Mouse (Mus musculus) thymus, postnatal 25 days (tissue): ENCODE data around the gene Rbms3.

ENCODE experiments used
- DNase-seq: peaks from one replicate; pipeline ENCODE4 v3.0.0; 2022

Gene Rbms3

DNA sequence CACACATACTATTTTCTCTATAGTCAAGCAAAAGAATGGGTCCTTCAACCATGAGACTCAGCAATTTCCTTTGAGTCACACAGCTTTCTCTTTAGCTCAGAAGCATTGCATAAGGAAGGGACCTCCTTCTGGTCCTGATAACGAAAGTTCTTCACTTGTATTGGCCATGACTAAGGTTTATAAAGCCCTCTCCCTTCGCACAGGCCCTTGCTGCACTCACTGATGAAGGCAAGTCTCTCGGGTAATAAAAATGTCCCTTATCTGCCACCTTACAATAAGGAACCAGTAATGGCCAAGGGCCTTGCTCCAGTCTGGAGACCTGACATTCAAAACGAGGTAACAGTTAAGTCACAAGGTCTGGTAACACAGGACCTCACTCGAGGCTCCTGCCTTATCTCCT, 905.1 kb downstream of the Rbms3 start:
- no peak for DNase-seq

DNA sequence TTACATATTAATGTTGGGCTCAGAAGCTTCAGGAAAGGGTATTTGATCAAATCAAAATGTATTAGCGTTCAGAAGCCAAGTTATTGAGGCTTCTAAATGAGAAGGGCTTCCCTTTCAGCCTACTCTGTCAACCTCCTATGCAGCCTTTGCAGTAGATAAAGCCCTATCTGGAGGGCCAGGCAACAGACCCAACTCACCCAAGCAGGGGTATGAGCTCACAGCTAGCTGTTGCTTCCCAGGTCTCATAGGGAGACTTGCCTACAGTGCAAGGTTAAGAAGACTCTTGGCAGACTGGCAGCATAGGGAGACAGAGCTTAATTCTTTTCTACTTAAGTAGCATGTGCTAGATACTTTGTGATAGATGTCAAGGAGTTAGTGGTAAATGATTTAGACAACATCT, 926.6 kb downstream of the Rbms3 start:
- DNase-seq: no peak

DNA sequence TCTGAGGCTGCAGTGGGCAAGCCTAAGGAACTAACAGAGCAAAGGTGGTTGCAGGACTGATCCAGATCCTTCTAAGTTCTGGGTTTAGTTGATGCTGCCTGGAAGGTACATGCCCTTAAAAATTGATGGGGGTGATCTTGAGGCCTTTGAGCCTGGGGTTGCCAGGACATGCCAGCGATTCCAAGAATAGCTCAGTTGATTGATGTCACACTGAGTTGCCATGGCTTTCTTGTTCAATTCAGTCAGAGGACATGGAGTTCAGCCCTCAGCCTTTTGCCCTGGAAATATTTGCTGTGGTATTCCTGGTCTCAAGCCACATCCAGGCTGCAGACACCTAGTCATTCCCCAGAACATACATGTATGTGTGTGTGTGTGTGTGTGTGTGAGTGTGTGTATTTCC, 927.1 kb downstream of the Rbms3 start:
- no peak for DNase-seq

DNA sequence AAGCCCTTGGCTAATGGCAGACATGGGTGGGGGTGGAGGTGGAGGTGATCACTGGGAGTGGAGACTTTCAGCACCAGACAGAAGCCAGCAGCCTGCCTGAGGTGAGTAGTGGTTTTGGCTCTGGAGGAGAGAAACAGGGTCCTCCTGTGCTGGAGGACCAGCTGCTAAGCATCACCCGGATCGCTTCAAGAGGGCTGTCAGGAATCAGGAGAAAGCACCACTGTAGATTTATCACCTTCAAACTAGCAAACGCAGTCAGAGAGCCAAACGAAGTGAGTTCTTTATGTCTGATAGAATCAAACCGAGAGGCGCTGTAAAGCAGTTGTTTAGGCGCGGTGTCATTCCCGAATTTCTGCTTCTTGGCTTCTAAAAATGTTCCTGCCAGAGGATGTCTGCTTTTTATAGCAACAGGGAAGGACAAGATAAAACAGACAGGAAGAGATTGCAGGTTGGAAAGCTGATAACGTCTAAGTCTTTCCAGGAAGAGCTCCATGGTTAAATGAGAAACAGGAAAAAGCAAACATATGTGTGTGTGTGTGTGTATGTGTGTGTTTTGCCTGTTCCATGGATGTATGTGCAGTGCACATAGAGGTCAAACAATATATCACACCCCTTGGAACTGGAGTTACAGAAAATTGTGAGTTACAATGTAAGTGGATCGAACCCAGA, 928.1 kb downstream of the Rbms3 start:
- DNase-seq: no peak

GRCm38 (mm10) chr9:116688615-116689014, 941.1 kb downstream of the Rbms3 start:
- no peak for DNase-seq

GRCm38 (mm10) chr9:116677142-116677541, 952.6 kb downstream of the Rbms3 start:
- no peak for DNase-seq

- DNase-seq: no peak
These were observed 953.3 kb downstream of the Rbms3 start for GRCm38 (mm10) chr9:116676445-116676844.

GRCm38 (mm10) chr9:116674191-116674590, 955.5 kb downstream of the Rbms3 start:
- no peak for DNase-seq

GRCm38 (mm10) chr9:116661026-116661425, 968.7 kb downstream of the Rbms3 start:
- DNase-seq: no peak

- DNase-seq: no peak
These were observed 969.8 kb downstream of the Rbms3 start for GRCm38 (mm10) chr9:116659936-116660335.

GRCm38 (mm10) chr9:116657141-116657540, 972.6 kb downstream of the Rbms3 start:
- DNase-seq: no peak

- DNase-seq: no peak
These were observed 978.3 kb downstream of the Rbms3 start for GRCm38 (mm10) chr9:116651414-116651813.

DNA sequence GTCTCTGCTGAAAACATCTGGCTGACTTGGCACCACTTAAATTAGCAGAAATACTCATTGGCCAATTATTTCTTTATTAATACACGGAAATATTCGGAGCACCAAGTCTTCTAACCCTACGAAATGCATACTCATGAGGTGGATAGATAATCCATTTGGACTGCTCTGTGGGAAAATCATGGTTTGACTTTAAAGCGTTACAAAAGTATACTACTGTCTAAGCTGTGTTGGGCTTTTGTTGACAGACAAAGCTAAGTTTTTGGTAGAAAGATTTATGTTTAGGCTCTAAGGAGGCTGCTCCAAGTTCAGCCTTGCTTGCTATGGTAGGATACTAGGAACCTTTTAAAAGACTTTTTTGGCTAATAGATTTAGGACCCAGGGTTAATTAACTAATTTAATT, 979.8 kb downstream of the Rbms3 start:
- DNase-seq: no peak

DNA sequence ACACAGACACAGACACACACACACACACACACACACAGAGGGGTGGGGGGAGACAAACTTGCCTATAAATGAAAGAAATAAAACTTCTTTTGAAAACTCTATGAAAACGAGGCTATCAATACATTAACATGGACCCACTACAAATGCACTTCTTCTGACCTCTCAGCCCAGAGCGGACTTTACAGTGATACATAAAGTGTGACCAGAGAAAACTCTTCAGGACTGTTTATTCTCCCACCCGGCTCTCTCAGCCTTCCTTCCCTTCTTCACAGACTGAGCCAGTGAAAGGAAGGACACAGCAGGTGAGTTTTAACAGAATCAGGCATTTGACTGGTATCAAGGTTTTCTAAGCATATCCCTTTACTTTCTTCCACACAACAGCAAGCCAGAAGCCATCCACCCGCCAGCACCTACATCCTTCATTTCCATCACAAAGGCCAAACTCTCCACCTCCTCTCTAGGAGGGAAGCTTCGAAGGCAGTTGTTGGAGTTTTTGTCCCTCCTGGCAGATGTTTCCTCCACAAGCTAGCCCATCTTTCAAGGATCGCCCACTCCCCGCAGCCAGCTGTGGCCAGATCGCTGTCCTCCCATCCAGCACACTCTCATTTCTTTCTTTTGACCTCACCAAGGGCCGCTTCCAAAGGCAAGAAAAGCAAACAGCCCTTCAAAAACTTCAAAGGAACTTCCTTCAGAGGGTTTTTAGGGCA, 980.5 kb downstream of the Rbms3 start:
- DNase-seq: no peak

DNA sequence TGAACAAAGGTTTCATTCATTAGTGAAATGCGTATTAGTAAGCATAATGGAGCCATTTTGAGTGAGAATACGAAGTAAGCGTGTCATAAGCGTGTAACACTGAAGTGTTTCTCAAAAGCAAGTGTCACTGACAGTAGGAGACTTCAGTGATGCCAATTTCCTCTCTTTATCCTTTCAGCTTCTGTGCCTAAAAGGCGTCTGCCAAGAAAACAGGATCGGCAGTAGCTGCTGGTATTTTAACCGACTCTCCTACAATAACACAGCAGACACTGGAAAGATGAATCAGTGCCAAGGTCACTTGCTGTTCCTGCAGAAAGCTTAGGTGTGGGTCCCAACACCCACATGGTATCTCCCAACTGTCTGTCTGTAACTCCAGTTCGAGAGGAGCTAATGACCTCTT, 985.1 kb downstream of the Rbms3 start:
- DNase-seq: no peak

GRCm38 (mm10) chr9:116640302-116640679, 989.4 kb downstream of the Rbms3 start:
- DNase-seq: no peak

GRCm38 (mm10) chr9:116639597-116640301, 990.0 kb downstream of the Rbms3 start:
- DNase-seq: no peak

- no peak for DNase-seq
These were observed 995.9 kb downstream of the Rbms3 start for GRCm38 (mm10) chr9:116633786-116634185.

DNA sequence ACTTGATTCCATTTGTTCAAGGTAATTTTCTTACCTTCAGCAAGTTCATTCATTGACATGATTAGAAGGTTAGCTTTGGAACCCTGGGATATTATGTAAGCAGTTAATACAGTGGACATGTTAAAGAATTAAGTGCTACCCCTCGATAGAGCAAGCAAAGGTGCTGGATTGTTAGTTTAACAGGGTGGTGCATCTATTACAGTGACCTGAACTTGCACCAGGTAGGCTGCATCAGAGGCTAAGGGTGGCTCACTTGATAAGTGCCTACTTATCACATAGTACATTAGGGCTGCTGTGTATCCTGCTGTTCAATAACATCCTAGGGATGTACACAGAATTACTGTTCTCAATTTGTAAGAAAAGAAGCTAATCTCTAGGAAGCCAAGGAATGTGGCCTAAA, 996.6 kb downstream of the Rbms3 start:
- DNase-seq: no peak

GRCm38 (mm10) chr9:116631816-116632215, 997.9 kb downstream of the Rbms3 start:
- DNase-seq: no peak

DNA sequence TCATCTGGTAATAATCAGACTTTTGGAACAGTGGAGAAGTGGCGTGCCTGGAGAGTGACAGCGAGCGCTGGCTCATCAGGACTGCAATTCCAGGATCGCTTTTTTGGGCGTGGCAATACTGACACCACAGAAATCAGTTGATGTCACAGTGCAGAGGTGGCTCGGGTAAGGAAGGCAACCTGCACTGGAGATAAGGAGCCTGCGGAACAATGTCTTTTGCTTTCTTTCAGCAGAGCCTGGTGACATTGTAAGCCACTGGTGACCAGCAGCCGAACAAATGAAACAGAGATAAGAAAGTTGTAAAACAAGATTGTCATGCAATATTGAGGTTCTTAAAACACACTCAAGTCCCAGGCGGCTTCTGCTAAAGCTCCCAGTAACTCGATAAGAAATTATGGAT, 998.9 kb downstream of the Rbms3 start:
- no peak for DNase-seq

DNA sequence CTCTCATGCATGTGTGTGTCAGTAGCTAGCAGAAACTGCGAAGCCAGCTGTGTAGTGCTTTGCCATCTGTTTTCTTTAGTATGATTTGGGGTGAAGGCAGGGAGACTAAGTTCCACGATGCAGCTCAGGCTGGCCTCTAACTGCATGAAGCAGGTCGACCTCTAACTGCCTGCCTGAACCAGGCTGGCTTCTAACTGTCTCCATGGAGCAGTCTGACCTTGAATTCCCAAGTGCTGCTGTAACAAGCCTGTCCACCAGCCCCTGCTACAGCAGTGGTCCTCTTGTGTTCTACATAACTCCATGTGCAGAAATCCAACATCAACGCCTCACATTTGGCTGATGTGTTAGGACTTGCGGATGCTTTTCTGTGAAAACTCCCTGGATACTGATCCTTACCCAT, 1009.3 kb downstream of the Rbms3 start:
- no peak for DNase-seq

GRCm38 (mm10) chr9:116618886-116619285, 1010.8 kb downstream of the Rbms3 start:
- DNase-seq: no peak

- DNase-seq: no peak
These were observed 1016.4 kb downstream of the Rbms3 start for GRCm38 (mm10) chr9:116613276-116613675.
